8 mouse cellular contexts compared by ENCODE assay signal in genomic region chr8:122500856-122501255, GRCm38 (mm10). TPM values are rescaled to one million over a fixed set of nuclear protein-coding genes. Genes with fewer than 3 reads are reported as not detected.
A peak's percentile ranks its signal among the peaks of the same experiment; 100 is the strongest.
DNase-seq lines count a peak whose midpoint lies in the region; ATAC-seq and TF ChIP-seq lines count a peak whose summit lies in the region.

No protein-coding gene starts in this region.

- WGBS in hindbrain, embryonic 10.5 days = 39% methylated on average over 10 of the region's 10 CpGs
- 36% methylated on average over 10 of the region's 10 CpGs for WGBS in hindbrain, embryonic 13.5 days
- WGBS in kidney, adult 2 months = 24% methylated on average over 10 of the region's 10 CpGs
- 35% methylated on average over 10 of the region's 10 CpGs for WGBS in limb, embryonic 12.5 days
- WGBS in midbrain, postnatal 0 days = 35% methylated on average over 10 of the region's 10 CpGs

- H3K27me3 ChIP-seq in hindbrain, embryonic 10.5 days (ENCODE audit: insufficient read depth, poor library complexity, severe bottlenecking) = no peaks in the 10 kb centered on the region
- no peaks in the 10 kb centered on the region for H3K27me3 ChIP-seq in hindbrain, embryonic 13.5 days
- H3K27me3 ChIP-seq in kidney, adult 2 months (replicated peaks; ENCODE audit: control insufficient read depth, insufficient read depth, low read length) = no peaks in the 10 kb centered on the region
- no peaks in the 10 kb centered on the region for H3K27me3 ChIP-seq in limb, embryonic 12.5 days
- no peaks in the 10 kb centered on the region for H3K27me3 ChIP-seq in midbrain, postnatal 0 days (ENCODE audit: insufficient read depth, low read length)

- ATAC-seq in hindbrain, embryonic 13.5 days (ENCODE audit: low FRiP score) = no peak
- peak; percentile 80 for ATAC-seq in common myeloid progenitor, adult 5-6 weeks (replicated peaks; ENCODE audit: low read depth, poor library complexity, severe bottlenecking)
- peak; percentile 26; the same call in 1 of the 2 replicates for ATAC-seq in limb, embryonic 12.5 days (ENCODE audit: insufficient number of reproducible peaks, insufficient read depth, low FRiP score, low TSS enrichment, low read depth)
- ATAC-seq in midbrain, postnatal 0 days (ENCODE audit: low FRiP score) = no peak

- peak; percentile 90 for TF ChIP-seq CTCF in kidney, adult 2 months (conservative IDR thresholded peaks at IDR 0.05; ENCODE audit: insufficient read depth, insufficient read length, low read depth, low read length)
- TF ChIP-seq CTCF in midbrain, postnatal 0 days (IDR thresholded peaks at IDR 0.05) = peak; percentile 91

- peaks cover 28% of the 10 kb centered on the region for H3K36me3 ChIP-seq in hindbrain, embryonic 10.5 days
- H3K36me3 ChIP-seq in hindbrain, embryonic 13.5 days = no peaks in the 10 kb centered on the region
- no peaks in the 10 kb centered on the region for H3K36me3 ChIP-seq in kidney, adult 2 months (ENCODE audit: control insufficient read depth, insufficient read depth, low read length)
- peaks cover 52% of the 10 kb centered on the region for H3K36me3 ChIP-seq in limb, embryonic 12.5 days
- H3K36me3 ChIP-seq in midbrain, postnatal 0 days (ENCODE audit: insufficient read depth, low read length) = no peaks in the 10 kb centered on the region

- H3K4me1 ChIP-seq in hindbrain, embryonic 10.5 days (replicated peaks) = peaks cover 15% of the 10 kb centered on the region
- H3K4me1 ChIP-seq in hindbrain, embryonic 13.5 days (replicated peaks) = peaks cover 3% of the 10 kb centered on the region; the same call in 1 of the 2 replicates
- H3K4me1 ChIP-seq in kidney, adult 2 months (ENCODE audit: control insufficient read depth, insufficient read depth, low read length) = no peaks in the 10 kb centered on the region
- H3K4me1 ChIP-seq in limb, embryonic 12.5 days (replicated peaks) = peaks cover 14% of the 10 kb centered on the region; the same call in 1 of the 2 replicates
- no peaks in the 10 kb centered on the region for H3K4me1 ChIP-seq in midbrain, postnatal 0 days (ENCODE audit: insufficient read depth, low read length)

- H3K9ac ChIP-seq in hindbrain, embryonic 13.5 days = no peak overlapping the region
- H3K9ac ChIP-seq in limb, embryonic 12.5 days (replicated peaks) = no peak overlapping the region
- no peak overlapping the region for H3K9ac ChIP-seq in midbrain, postnatal 0 days (replicated peaks; ENCODE audit: low read length, poor library complexity, severe bottlenecking)

- H3K27ac ChIP-seq in hindbrain, embryonic 10.5 days = no peak overlapping the region
- no peak overlapping the region for H3K27ac ChIP-seq in hindbrain, embryonic 13.5 days
- H3K27ac ChIP-seq in kidney, adult 2 months (ENCODE audit: insufficient read depth, low read depth, low read length) = no peak overlapping the region
- H3K27ac ChIP-seq in limb, embryonic 12.5 days = no peak overlapping the region
- H3K27ac ChIP-seq in midbrain, postnatal 0 days (ENCODE audit: low read depth, low read length) = no peak overlapping the region

- H3K4me2 ChIP-seq in hindbrain, embryonic 13.5 days = no peak overlapping the region
- no peak overlapping the region for H3K4me2 ChIP-seq in limb, embryonic 12.5 days
- H3K4me2 ChIP-seq in midbrain, postnatal 0 days (ENCODE audit: low read depth, low read length, poor library complexity, severe bottlenecking) = no peak overlapping the region

- peak; percentile 74 for DNase-seq in hindbrain, embryonic 10.5 days (ENCODE audit: low spot score)
- DNase-seq in gastrocnemius, postnatal 25 days = peak; percentile 68
- DNase-seq in kidney, adult 2 months = peak; percentile 84
- DNase-seq in midbrain, postnatal 0 days (ENCODE audit: low spot score) = peak; percentile 86
- peak; percentile 81 to 87 for DNase-seq in spleen, postnatal 10 days (ENCODE audit: low spot score in 2 of 2)

- TF ChIP-seq POLR2A in kidney, adult 2 months (IDR thresholded peaks at IDR 0.05; ENCODE audit: low read depth, low read length) = no peak

- H3K4me3 ChIP-seq in hindbrain, embryonic 10.5 days = no peak overlapping the region
- no peak overlapping the region for H3K4me3 ChIP-seq in hindbrain, embryonic 13.5 days
- no peak overlapping the region for H3K4me3 ChIP-seq in kidney, adult 2 months (ENCODE audit: insufficient read depth, low read depth, low read length)
- no peak overlapping the region for H3K4me3 ChIP-seq in limb, embryonic 12.5 days (replicated peaks)
- no peak overlapping the region for H3K4me3 ChIP-seq in midbrain, postnatal 0 days (ENCODE audit: low read depth, low read length)

- no peaks in the 10 kb centered on the region for H3K9me3 ChIP-seq in hindbrain, embryonic 10.5 days
- no peaks in the 10 kb centered on the region for H3K9me3 ChIP-seq in hindbrain, embryonic 13.5 days
- H3K9me3 ChIP-seq in limb, embryonic 12.5 days = no peaks in the 10 kb centered on the region
- no peaks in the 10 kb centered on the region for H3K9me3 ChIP-seq in midbrain, postnatal 0 days (ENCODE audit: low read length)

RNA-seq across cellular contexts. Expression of gene Ctu2, which starts 24.9 kb away (rescaled TPM):
- polyA plus RNA-seq in hindbrain, embryonic 10.5 days (2016; fragmentation: Nextera tagmentation; extraction: Ambion mirVana) = 74.1 and 74.7 TPM in 2 replicates
- 69.2 and 69.6 TPM in 2 replicates for polyA plus RNA-seq in hindbrain, embryonic 13.5 days (2015; fragmentation: Nextera tagmentation; extraction: Ambion mirVana)
- 7.8 and 26.5 TPM in 2 replicates for total RNA-seq in common myeloid progenitor, adult 5-6 weeks (2017)
- total RNA-seq in gastrocnemius, postnatal 25 days (2021) = 1 to 10 TPM; 6.7 to 7.4 TPM
- 16.8 and 21.1 TPM in 2 replicates for polyA plus RNA-seq in kidney, adult 2 months (2012; rRNA removed)
- polyA plus RNA-seq in limb, embryonic 12.5 days (2016; fragmentation: Nextera tagmentation; extraction: Ambion mirVana) = 79.5 and 80.5 TPM in 2 replicates
- total RNA-seq in midbrain, postnatal 0 days (2014; rRNA removed) = 37.7 and 52.6 TPM in 2 replicates
- polyA plus RNA-seq in midbrain, postnatal 0 days (2015; fragmentation: Nextera tagmentation; extraction: Ambion mirVana) = 95.0 and 99.5 TPM in 2 replicates

RNA-seq across cellular contexts. Expression of gene Rnf166, which starts 25.0 kb away (rescaled TPM):
- 31.8 and 33.6 TPM in 2 replicates for polyA plus RNA-seq in hindbrain, embryonic 10.5 days (2016; fragmentation: Nextera tagmentation; extraction: Ambion mirVana)
- polyA plus RNA-seq in hindbrain, embryonic 13.5 days (2015; fragmentation: Nextera tagmentation; extraction: Ambion mirVana) = 37.1 and 37.9 TPM in 2 replicates
- total RNA-seq in common myeloid progenitor, adult 5-6 weeks (2017) = 28.9 and 31.6 TPM in 2 replicates
- 10 to 100 TPM; 24.7 to 30.7 TPM for total RNA-seq in gastrocnemius, postnatal 25 days (2021)
- 64.4 and 64.5 TPM in 2 replicates for polyA plus RNA-seq in kidney, adult 2 months (2012; rRNA removed)
- polyA plus RNA-seq in limb, embryonic 12.5 days (2016; fragmentation: Nextera tagmentation; extraction: Ambion mirVana) = 45.8 and 46.4 TPM in 2 replicates
- total RNA-seq in midbrain, postnatal 0 days (2014; rRNA removed) = 26.4 and 40.8 TPM in 2 replicates
- 25.1 and 26.5 TPM in 2 replicates for polyA plus RNA-seq in midbrain, postnatal 0 days (2015; fragmentation: Nextera tagmentation; extraction: Ambion mirVana)

RNA-seq across cellular contexts. Expression of gene Snai3, which starts 40.3 kb away (rescaled TPM):
- 0.16 TPM in 1 of 2 replicates, not detected in the other for polyA plus RNA-seq in hindbrain, embryonic 10.5 days (2016; fragmentation: Nextera tagmentation; extraction: Ambion mirVana)
- not detected in 2 replicates for polyA plus RNA-seq in hindbrain, embryonic 13.5 days (2015; fragmentation: Nextera tagmentation; extraction: Ambion mirVana)
- total RNA-seq in common myeloid progenitor, adult 5-6 weeks (2017) = not detected in 2 replicates
- 10 to 100 TPM in 1 of 2 experiments, 1 to 10 TPM in 1; 5.4 to 11.7 TPM for total RNA-seq in gastrocnemius, postnatal 25 days (2021)
- polyA plus RNA-seq in kidney, adult 2 months (2012; rRNA removed) = 1.6 and 1.7 TPM in 2 replicates
- 0.16 and 0.38 TPM in 2 replicates for polyA plus RNA-seq in limb, embryonic 12.5 days (2016; fragmentation: Nextera tagmentation; extraction: Ambion mirVana)
- not detected in 2 replicates for total RNA-seq in midbrain, postnatal 0 days (2014; rRNA removed)
- polyA plus RNA-seq in midbrain, postnatal 0 days (2015; fragmentation: Nextera tagmentation; extraction: Ambion mirVana) = not detected in 2 replicates

RNA-seq across cellular contexts. Expression of gene Piezo1, which starts 50.3 kb away (rescaled TPM):
- polyA plus RNA-seq in hindbrain, embryonic 10.5 days (2016; fragmentation: Nextera tagmentation; extraction: Ambion mirVana) = 6.5 and 9.2 TPM in 2 replicates
- polyA plus RNA-seq in hindbrain, embryonic 13.5 days (2015; fragmentation: Nextera tagmentation; extraction: Ambion mirVana) = 2.5 and 3.2 TPM in 2 replicates
- total RNA-seq in common myeloid progenitor, adult 5-6 weeks (2017) = 19.4 and 22.3 TPM in 2 replicates
- total RNA-seq in gastrocnemius, postnatal 25 days (2021) = 10 to 100 TPM; 12.3 to 14.0 TPM
- polyA plus RNA-seq in kidney, adult 2 months (2012; rRNA removed) = 102 and 121 TPM in 2 replicates
- polyA plus RNA-seq in limb, embryonic 12.5 days (2016; fragmentation: Nextera tagmentation; extraction: Ambion mirVana) = 11.9 and 13.9 TPM in 2 replicates
- 10.8 and 14.2 TPM in 2 replicates for total RNA-seq in midbrain, postnatal 0 days (2014; rRNA removed)
- polyA plus RNA-seq in midbrain, postnatal 0 days (2015; fragmentation: Nextera tagmentation; extraction: Ambion mirVana) = 1.3 and 1.8 TPM in 2 replicates

RNA-seq across cellular contexts. Expression of gene Mvd, which starts 57.6 kb away (rescaled TPM):
- 61.8 and 65.1 TPM in 2 replicates for polyA plus RNA-seq in hindbrain, embryonic 10.5 days (2016; fragmentation: Nextera tagmentation; extraction: Ambion mirVana)
- polyA plus RNA-seq in hindbrain, embryonic 13.5 days (2015; fragmentation: Nextera tagmentation; extraction: Ambion mirVana) = 44.7 and 48.2 TPM in 2 replicates
- 1.2 and 3.2 TPM in 2 replicates for total RNA-seq in common myeloid progenitor, adult 5-6 weeks (2017)
- total RNA-seq in gastrocnemius, postnatal 25 days (2021) = 1 to 10 TPM; 4.2 to 5.2 TPM
- 68.7 and 77.3 TPM in 2 replicates for polyA plus RNA-seq in kidney, adult 2 months (2012; rRNA removed)
- polyA plus RNA-seq in limb, embryonic 12.5 days (2016; fragmentation: Nextera tagmentation; extraction: Ambion mirVana) = 40.5 and 48.7 TPM in 2 replicates
- 57.1 and 94.5 TPM in 2 replicates for total RNA-seq in midbrain, postnatal 0 days (2014; rRNA removed)
- polyA plus RNA-seq in midbrain, postnatal 0 days (2015; fragmentation: Nextera tagmentation; extraction: Ambion mirVana) = 62.1 and 66.8 TPM in 2 replicates

Comparison
In these comparisons a context has a peak if more than half of its experiments do, and no peak if none do; other contexts are left out.
1. ATAC-seq: peak in common myeloid progenitor, adult 5-6 weeks (single experiment) and limb, embryonic 12.5 days (single experiment); none in hindbrain, embryonic 13.5 days (single experiment) and midbrain, postnatal 0 days (single experiment).
2. Peak in every context shown above with its lines, with median percentiles within 50 percentile points of each other: DNase-seq.